Mouse (Mus musculus) naive thymus-derived CD4-positive, alpha-beta T cell, adult 2 months (primary cell): ENCODE measurements around the gene Crybg2.
A peak's percentile ranks its signal among the peaks of the same experiment; 100 is the strongest.

ENCODE experiments used
- DNase-seq: peaks from one replicate; pipeline ENCODE4 v3.0.0-alpha.2; 2011; ENCODE audit warnings: low read depth

Crybg2 gene

DNA sequence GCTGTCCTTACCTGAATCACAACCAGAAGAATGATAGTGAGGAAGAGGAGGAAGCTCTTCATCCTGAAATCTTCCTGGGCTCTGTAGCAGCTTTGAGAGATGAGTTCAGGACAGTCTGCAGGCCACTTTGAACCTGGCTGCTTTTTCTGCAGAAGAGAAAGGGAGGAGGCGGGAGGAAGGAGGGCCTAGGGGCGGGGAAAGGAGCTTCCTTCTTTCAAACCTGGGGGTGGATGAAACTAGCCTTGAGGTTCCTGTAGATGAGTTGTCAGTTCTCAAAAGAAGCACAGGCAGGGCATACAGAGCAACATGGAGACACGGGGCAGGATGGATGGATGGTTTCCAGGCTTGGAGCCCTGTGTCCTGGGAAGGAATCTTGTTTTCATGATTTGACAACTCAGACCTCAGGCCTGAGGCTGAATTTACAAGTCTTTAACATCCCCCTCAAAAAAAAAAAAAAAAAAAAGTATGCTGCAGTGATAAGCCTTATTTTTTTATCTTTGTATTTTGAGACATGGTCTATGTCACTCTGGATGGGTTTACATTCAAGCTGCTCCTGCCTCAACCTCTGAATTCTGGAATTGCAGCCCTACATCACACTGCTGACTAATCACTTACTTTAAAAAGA lies 34.4 kb downstream of the Crybg2 start, which contains the start of gene Cd52:
Gene Cd52 (minus strand): TSS at position 160 of the 625 bp plus-strand sequence.
- peak; percentile 87 for DNase-seq

- no peak for DNase-seq
Measured at GRCm38 (mm10) chr4:134096120-134096519, 35.5 kb downstream of the Crybg2 start.

DNA sequence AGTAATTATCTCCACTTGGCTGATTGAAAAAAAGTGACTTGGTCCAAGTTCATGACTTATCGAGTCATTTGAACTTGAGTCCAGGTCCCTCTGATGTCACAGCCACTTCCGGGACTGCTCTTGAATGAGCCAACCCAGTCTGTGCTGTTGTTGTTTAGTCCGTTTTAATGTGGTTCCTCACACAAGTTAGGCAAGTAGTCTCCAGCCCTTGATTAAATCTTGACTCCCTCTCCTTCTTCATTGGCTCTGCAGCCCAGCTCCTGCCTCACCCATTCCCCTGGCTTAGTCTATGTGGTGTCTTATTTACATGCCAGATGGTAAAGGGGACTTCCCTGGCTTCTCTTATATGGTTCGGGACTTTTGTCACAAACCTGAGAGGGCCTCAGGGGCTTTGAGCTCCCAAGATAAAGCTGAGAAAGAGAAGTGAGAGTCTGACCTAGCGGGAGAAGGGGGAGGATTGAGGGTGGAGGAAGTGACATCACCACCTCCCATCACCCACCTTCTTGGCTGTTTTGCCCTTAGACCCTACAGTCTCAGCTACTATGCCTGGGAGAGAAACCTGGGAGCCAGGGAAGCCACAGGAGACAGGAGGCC lies 36.5 kb downstream of the Crybg2 start:
- DNase-seq = peak; percentile 82

DNA sequence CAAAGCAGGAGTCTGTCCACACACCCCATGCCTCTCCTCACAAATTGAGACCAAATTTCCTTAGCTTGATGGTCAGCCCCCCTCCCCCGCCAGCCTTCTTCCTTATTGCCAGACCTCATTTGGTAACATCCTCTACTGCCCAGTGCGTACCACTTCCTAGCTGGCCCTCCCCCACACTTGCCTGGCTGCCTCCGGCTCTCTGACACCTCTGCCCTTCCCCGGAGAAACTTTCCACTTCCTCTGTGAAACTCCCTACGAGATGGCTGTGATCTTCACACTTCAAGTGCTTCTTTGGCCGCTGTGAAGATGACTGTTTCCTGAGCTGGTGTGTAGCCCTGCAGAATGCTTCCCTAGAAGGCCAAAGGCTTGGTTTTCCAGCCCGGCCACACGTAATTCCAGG lies 38.0 kb downstream of the Crybg2 start:
- DNase-seq = peak; percentile 92

- no peak for DNase-seq
Measured at GRCm38 (mm10) chr4:134100245-134100644, 39.6 kb downstream of the Crybg2 start.

DNA sequence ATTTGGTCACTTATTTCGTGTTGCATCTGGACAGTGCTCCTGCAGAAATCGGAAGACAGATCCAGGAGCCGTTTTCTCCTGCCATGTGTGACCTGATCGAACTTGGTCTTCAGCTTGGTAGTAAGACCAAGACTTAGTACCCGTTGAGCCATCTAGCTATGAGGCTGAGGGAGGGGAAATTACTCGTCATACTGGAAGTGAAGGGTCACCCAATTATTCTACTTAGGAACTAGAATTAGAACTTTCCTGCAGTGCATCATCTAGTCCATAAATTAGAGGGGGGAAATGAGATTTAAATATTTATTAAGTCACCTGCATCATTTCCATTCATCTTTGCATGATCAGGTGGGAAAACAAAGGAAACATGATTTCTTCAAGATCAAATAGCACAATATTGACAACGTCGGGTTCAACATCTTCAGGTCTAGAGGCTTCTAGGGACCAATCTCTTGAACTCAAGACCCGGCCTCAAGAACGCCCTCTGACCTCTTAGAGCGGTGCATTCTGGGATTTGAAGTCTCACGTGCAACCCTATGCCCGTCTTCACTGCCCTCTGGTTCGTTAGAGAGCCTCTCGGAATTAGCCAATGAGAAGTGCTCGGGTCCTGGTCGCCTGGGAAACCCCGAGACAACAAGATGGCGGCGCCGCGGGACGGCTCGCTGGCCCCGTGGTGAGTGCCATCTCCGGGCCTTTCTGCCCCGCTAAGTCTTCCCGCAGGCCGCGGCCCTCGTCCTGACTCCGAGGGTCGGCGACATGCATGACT lies 41.5 kb downstream of the Crybg2 start, which contains the start of gene Ubxn11:
Gene Ubxn11 (plus strand): TSS at position 592 of the 763 bp plus-strand sequence.
- peak; percentile 88 for DNase-seq

DNA sequence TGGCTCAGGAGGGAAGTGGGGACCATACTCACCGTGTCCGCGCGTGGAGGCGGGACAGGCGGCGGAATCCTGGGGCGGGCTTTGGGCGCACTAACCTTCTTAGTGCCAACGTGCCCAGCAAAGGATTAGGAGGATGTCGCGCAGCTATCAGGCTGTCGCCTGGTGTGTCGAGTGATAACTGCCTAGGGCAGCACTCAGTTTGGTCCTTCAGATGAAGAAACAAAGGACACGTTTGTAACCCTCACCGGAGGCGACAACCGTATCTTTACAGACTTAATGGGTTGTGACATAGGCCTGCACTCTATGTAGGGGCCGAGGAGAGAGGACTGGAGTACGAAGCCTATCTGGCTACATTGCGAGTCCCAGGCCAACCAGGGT lies 42.1 kb downstream of the Crybg2 start:
- no peak for DNase-seq

DNA sequence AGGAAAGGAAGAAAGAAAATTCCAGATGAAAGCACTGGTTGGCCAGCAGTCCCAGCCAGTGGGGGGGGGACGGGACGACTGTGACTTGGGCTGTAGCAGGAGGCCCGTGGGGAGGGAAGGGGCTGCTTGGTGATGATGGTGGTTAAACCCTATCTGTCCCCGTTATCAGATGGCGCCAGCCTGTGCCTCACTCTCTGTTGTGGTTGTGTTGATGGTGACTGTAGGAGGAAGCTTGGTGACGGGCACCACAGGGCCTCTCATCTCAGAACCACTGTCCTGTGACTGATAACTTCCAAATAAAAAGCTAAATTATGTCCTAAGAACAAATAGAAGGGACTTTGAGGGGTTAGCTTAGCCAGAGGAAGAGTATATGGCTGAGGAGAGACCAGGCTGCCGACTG lies 45.5 kb downstream of the Crybg2 start:
- DNase-seq = no peak

DNA sequence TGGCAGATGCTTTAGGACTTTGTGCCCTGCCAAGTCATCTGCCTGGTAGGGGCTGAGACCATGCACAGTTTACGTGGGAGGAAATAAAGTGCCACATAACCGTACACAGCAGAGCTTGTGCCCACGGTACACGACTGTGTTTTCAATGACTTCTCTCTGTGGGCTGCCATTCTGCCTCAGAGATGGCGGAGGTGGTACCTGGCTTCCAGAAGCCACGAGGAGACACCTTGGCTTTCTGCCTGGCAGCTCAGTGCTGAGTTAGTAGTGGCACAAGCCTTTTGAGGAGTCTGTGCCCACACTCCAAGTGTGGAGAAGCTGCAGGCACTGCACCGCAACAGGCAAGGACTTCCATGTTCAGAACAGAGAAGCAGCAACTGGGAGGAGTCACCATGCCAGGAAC lies 47.1 kb downstream of the Crybg2 start:
- DNase-seq = no peak

- DNase-seq = no peak
Measured at GRCm38 (mm10) chr4:134108196-134108595, 47.6 kb downstream of the Crybg2 start.

GRCm38 (mm10) chr4:134110653-134111052 lies 50.0 kb downstream of the Crybg2 start:
- DNase-seq = no peak

DNA sequence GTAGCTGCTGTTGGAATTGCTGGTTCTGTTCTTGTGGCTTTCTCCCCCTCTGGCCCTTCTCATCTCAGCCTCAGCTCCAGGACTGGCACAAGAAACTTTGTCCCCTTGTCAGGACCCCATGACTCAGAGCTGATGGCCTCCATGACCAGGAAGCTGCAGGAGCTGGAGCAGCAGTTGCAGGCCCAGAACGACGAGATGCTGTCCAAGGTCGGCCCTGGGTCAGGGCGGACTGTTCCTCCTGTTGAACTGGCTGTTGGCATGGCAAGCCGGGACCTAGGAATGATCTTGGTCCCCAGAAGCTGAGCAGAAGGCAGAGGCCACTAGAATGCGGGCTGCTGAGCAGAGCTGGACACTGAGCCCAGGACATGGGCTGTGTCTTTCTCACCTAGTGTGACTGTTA lies 51.8 kb downstream of the Crybg2 start:
- DNase-seq = no peak

DNA sequence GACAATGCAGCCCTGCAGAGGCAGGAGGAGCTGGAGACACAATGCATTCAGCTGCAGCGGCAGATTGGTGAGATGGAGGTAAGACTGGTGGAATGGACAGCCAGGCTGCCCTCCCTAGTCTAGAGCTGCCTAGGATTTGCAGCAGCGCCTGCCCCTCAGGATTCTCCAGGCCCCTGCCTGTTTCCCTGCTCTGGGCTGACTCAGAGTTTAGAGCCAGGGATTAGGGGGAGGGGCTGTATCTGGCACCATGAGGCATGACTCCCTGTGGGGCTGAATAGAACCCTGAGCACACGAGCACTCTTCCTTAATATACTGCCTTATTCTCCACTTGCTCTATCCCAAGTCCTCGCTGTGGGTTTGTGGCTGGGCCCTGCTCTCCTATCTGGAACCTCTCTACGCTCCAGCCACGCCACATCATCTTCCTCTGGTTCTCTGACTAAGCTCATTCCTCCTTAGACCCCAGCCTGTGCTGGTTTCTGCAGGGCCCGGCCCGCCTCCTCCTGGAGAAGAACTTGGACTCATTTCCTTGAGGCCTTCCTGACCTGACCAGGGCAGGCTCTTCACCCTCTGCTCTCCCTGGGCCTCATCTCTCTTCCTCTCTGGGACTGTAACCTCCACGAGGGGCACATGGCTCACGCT lies 52.9 kb downstream of the Crybg2 start:
- no peak for DNase-seq

DNA sequence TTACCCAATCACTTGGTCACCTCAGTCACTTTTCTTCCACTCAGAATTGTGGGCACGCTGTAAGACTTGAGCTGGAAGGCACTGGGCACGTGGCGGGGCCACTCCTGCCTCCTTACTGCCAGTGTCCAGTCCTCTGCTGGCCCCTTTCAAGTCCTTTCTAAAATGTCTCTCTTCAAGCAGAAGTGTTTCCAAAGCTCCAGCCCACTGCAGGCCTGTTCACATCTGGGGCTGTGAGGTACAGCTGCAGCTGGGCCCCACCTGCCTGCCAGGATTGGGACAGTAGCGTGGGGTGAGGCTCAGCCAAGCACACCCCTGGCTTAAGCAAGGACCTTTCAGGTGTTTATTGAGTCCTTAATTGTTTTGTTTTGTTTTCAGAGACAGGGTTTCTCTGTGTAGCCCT lies 53.4 kb downstream of the Crybg2 start:
- DNase-seq = no peak

DNA sequence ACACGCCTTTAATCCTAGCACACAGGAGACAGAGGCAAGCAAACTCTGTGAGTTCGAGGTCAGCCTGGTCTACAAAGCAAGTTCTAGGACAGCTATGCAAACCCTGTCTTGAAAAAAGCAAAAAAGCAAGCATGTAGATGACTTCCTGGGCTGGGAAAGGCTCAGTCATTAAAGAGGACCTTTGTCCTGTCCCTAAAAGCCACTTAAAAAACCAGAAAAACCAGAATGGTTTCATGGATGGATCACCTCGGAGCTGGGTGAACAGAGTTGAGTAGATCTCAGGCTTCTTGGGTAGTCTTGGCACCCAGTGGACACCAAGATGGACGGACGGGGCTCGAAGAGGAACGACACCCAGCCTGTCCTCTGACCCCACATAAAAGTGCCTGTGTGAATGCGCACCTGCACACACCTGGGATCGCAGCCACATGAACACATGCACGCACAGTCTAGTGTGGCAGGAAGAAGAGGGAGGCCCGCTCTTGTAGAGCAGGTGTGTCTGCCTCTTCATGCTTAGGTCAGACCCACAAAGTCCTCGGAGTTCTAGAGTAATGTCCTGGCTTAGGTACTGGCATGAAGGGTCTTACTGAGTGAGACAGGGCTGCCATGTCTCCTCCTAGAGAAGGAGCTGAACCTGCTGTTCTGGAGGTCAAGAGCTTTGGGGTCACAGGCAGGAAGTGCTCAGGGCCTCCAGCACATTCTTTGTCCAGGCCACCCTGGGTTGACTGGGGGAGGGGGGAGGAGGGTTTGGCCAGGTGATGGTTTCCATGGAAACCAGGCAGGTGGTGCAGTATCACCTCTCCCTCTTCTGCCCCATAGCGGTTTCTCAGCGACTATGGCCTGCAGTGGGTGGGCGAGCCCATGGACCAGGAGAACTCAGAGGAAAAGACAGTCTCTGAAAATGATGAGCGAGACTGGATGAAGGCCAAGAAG lies 54.9 kb downstream of the Crybg2 start:
- peak; percentile 59 for DNase-seq

DNA sequence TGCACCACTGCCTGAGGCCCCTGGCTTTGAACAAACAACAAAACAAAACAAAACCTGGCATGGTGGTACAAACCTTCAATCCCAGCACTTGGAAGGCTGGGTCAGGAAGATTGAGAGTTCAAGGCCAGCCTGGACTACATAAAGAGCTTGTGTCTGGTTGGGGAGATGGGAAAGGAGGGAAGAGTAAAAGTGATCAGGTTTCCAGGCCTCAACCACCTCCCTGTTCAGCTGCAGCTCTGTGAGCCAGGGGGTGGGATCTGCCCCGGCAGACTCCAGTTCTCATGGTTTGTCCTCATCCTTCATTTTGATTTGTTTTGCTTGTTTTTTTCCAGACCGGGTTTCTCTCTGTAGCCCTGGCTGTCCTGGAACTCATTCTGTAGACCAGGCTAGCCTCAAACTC lies 55.9 kb downstream of the Crybg2 start:
- DNase-seq = no peak

DNA sequence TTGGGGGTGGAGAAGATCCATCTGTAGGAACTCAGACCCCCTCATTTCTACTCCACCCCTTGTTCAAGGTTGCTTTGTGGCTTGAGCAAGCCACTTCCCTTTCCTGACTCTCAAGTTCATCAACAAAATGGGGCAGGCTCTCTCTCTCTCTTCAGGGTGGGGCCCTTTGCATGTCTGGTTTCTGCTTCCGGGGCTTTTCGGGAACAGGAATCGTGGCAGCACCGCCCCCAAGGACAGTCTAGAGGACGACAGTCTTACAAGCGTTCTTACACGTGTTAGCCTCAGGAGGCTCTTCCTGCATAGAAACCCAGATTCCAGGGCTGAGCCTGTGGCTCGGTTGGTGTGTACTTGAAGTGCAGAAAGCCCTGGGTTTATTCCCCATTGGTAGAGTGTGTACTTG lies 56.4 kb downstream of the Crybg2 start:
- DNase-seq = peak; percentile 91

- peak; percentile 76 for DNase-seq
Measured at GRCm38 (mm10) chr4:134118126-134118800, 57.6 kb downstream of the Crybg2 start.

- no peak for DNase-seq
Measured at GRCm38 (mm10) chr4:134119042-134119441, 58.4 kb downstream of the Crybg2 start.

- peak; percentile 71 for DNase-seq
Measured at GRCm38 (mm10) chr4:134119644-134120043, 59.0 kb downstream of the Crybg2 start.

DNA sequence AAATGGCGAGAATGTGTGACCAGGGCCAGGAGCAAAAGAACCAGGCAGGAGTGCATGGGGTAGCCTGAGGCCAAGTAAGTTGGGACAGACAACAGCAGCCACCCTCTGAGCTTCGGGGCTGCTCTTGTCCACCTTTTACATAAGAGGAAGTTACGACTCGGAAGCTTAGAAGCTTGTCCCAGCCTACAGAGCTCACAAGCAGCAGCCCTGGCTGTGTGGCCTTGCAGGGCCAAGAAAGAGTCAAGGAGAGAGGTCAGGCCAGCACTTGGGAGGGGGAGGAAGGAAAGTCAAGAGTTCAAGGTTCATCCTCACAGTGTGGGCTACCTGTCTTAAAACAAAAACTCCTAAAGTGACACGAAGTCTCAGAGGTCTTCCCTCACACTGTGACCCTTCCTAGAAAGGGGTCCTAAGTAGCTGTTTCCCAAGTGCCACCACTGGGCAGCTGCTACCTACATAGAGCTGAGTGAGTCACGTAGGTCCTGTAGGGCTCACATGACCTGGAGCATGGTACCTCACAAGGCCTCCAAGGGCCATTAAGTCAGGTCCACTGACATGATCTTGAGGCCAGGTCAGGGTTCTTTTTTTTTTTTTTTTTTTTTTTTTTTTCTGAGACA lies 59.7 kb downstream of the Crybg2 start:
- DNase-seq = peak; percentile 46
